Mouse (Mus musculus) urinary bladder, postnatal 14 days (tissue): Measurements from ENCODE around the gene Gmppb.
A peak's percentile ranks its signal among the peaks of the same experiment; 100 is the strongest.

Experiments used
- DNase-seq: peaks from one replicate; pipeline ENCODE4 v3.0.0; 2021; ENCODE audit warnings: low spot score

Gene Gmppb

GRCm38 (mm10) chr9:108051184-108051930 lies 2.3 kb downstream of the Gmppb start:
- DNase-seq: no peak

- DNase-seq: no peak
These were observed 2.8 kb downstream of the Gmppb start for GRCm38 (mm10) chr9:108051931-108052220.

DNA sequence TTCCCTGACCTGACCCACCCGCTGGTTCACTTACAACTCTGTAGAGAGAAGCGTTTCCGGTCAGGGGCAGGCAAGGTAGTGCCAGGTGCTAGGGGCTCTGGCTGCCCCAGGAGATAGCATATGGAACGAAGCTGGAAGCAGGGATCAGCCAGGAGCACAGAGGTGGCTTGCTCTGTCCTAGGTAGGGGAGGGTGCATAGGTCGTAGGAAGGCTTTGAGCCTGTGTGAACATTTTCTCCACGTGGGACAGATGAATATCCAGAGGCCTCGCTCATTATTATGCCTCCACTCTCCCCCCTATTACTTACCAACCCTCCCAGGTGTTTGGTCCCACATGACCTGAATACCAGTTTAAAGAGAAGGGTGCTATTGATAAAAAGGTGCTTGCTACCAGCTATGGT lies 3.4 kb downstream of the Gmppb start:
- no peak for DNase-seq

DNA sequence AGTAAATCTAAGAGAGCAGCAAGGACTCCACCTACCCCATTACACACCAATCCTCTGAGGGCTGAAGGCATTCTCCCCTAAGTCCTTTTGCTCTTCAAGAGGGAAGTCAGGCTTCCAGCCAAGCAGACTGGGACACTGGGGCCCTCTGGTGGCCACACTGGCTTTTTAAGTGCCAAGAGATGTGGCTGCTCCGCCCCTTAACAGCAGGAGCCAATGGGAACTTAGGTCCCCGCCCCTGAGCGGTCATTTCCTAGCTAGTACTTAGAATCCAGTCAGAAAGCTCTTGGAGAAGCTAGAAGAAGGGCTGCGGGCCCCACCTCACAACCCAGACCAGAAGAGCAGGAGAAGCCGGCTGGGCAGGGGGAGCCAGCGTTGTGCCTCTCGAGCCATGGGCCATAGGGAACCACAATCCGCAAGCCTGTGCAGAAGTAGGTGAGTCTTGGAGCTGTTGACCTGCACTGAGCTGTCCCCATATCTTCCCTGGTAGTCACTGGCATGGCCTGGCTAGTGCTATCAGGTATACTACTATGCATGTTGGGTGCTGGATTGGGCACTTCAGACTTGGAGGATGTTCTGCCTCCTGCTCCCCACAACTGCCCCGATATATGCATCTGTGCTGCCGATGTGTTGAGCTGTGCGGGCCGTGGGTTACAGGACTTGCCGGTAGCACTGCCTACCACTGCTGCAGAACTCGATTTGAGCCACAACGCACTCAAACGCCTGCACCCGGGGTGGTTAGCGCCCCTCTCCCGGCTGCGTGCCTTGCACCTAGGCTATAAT lies 4.0 kb downstream of the Gmppb start, which contains the start of gene Amigo3:
Gene Amigo3, plus strand, starts transcription at position 275 of the 780 bp plus-strand sequence.
- DNase-seq: peak; percentile 98

GRCm38 (mm10) chr9:108053665-108054225 lies 4.7 kb downstream of the Gmppb start:
- DNase-seq: no peak

- no peak for DNase-seq
These were observed 5.4 kb downstream of the Gmppb start for GRCm38 (mm10) chr9:108054331-108055040.

GRCm38 (mm10) chr9:108055061-108055460 lies 6.0 kb downstream of the Gmppb start:
- DNase-seq: no peak

GRCm38 (mm10) chr9:108055661-108056237 lies 6.7 kb downstream of the Gmppb start:
- no peak for DNase-seq

DNA sequence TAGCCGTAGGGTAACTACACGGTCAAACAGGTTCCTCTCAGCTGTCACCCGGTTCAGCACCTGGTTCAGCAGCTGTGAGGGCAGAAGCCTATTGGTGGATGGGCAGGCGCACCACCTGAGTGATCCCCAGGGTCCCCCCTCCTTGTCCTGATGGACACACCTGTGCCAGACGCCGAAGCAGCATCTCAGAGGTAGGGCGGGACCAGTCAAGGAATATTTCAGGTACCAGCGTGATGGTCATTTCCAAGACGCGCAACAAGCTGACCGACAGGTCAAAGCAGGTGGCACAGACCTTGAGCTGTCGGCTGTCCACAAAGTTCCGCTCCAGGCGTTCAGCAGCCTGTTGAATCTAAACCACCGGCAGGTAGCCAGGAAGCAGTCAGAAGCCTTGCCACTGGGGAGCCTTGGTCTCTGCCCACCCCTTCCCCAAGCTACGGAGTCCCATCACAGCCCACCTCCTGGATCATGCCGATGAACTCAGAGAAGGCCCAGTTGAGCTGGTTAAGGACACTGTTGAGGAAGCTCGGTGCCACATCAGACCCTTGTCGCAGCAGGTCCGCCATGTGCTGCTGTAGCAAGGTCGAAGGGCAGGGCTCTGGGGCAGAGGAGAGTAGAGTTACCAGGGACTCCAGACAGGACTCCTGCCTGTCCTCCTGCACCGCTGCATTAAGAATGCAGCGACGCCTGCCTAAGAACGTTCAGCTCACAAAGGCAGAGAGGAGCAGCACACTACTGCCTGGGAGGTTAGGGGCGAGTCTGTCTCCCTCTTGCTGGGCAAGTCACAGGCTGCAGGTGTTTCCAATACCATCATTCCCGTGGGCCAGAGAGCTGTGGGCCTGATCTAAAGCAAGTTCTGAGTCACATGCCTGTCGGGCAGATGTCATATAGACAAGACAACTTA lies 7.6 kb downstream of the Gmppb start:
- no peak for DNase-seq

GRCm38 (mm10) chr9:108057262-108057562 lies 8.2 kb downstream of the Gmppb start:
- DNase-seq: no peak

DNA sequence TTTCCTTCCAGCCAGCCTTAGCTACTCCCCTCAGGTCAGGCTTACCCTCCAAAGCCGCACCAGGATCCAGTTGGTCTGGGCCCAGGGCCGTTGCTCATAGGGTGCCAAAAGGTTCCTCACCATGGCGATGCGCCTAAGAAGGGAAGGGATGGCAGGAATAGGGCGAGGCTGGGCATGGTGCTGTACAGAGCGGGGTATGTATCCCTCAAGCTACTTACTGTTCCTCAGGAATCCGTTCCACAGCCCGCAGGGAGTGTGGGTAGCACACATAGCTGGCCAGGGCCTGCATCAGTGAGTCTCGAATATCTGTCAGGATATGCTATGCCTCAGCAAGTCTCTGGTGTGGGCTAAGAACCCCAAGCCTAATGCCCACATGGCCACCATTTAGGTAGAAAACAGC lies 9.2 kb downstream of the Gmppb start:
- no peak for DNase-seq

DNA sequence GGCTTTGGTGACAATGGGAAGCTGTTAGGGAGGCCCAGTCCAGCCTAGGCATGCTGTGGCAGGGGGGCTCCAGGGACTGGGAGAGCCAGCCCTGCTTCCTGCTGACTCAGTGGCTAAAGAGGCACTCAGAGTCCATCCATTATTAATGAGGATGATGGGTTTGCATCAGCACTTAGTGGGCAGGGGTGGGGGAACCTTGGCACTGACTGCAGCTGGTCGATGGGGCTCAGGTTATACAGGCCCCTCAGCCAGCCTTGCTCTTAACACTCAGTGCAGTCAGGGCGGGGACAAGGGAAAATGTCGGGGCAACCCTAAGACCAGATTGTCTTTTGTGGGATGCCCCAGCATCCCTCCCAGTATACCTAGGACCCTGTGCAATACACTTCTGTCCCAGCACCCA lies 13.1 kb downstream of the Gmppb start:
- no peak for DNase-seq

GRCm38 (mm10) chr9:108063361-108063760 lies 14.3 kb downstream of the Gmppb start:
- DNase-seq: no peak

DNA sequence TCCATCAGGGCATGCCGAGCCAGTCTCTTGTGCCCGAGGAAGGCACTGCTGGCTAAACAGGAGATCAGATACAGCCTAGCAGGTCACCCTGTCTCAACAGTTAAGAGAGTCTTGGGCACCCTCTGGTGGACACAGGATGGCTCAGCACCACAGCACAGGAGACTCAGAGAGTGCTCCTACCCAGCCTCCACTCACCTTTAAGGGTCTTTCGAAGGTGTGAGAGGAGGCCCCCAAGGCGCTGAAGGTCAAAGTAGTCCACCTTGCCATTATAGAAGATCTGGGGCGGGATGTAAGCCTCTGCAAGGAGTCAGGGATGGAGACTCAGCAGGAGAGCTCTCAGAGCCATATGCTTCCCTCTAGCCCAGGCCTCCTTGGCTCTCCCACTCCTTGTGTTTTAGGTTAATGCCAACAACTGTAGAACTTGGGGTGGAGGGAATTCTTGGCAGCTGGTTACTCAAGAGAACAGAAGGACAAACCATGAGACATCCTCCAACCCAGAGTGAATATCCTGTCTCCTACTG lies 16.5 kb downstream of the Gmppb start:
- DNase-seq: peak; percentile 70

DNA sequence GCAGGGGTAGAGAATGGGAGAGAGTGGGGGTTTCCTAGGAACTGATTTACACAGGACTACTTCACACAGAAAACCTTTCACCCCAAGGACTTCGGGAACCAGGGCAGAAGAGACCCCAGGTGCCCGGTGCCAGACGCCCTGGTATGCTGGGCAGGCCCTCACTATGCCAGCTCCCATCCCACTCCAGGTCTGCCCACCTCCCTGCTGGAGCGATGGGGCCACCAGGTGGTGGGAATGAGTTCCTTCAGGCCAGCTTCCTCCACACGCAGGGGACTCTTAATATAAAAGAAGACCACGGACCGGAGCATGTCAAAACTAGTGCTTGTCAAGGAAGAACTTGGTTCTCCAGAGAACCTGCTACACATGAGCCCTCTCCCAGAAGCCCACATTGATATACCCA lies 18.2 kb downstream of the Gmppb start:
- DNase-seq: no peak

GRCm38 (mm10) chr9:108067900-108068299 lies 18.9 kb downstream of the Gmppb start:
- DNase-seq: peak; percentile 87

DNA sequence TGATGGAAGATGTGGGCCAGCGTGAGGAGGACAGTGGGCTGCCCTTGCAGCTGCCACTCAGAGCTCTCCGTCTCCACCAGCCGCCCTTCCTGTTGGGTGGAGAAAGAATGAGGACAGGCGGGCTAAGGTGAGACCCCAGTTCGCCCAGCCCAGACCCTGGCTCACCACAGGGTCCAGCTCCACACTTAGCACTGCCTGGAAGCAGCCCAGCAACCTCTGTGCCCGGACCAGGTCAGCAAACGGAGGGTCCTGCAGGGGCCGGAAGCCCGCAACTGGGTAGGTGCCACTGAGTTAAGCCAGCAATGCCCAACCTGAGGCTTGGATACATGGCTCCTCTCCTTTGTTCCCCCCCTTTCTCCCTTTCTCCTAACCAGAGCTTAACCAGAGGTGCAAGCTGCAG lies 20.0 kb downstream of the Gmppb start:
- no peak for DNase-seq

DNA sequence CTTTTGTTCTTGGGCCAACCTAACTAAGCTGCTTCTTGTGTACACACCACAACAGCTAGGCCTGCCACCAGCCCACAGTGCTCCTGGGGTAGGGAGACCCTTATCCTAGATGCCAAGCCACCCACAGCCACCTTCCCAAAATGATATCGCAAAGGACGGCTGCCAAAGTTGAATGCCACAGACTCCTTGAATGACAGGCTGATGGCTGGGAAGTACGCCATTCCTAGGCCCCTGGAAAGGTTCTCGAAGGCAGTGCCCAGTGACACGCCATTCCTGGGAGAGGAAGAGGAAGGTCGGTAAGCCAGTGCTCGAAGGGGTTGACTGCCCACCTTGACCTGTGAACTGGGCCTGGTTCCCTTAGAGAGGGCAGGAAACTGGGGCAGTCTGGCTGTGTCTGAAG lies 20.5 kb downstream of the Gmppb start:
- no peak for DNase-seq

- no peak for DNase-seq
These were observed 22.8 kb downstream of the Gmppb start for GRCm38 (mm10) chr9:108071801-108072200.

DNA sequence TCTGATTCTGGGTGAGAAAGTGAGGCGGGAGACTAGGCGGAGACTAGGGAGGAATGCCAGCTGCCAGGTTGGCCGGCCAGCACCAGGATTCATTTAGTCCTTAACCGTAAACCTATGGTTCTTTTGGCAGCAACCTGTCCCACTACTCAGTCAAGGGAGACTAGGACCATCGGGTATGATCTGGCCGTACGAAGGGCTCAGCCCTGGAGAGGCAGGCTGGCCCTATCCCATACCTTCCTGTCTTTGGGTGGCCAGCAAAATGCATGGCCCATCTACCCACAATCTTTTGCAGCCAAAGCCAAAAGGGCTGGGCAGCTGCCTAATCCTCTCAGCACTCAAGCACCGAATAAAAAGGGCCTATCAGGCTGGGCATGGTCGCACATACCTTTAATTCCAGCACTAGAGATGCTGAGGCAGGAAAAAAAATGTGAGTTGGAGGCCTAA lies 23.5 kb downstream of the Gmppb start:
- no peak for DNase-seq
